Mouse (Mus musculus) hindbrain, embryonic 14.5 days (tissue): ENCODE measurements around the gene Slc9a2. TPM values are rescaled to one million over a fixed set of nuclear protein-coding genes. Genes with fewer than 3 reads are reported as not detected.

Source experiments
- ATAC-seq: fragments of 200-750 bp; cut with Nextera tagmentation; 2 replicates; pipeline ENCODE4 v1.8.0; 2017; ENCODE audit warnings: moderate number of reproducible peaks, mild to moderate bottlenecking, moderate TSS enrichment, moderate library complexity; ENCODE audit not compliant: low FRiP score
- DNase-seq: peaks from one replicate; pipeline ENCODE4 v3.0.0-alpha.2; 2015; ENCODE audit warnings: low spot score
- H3K27ac ChIP-seq: fragments of 300-500 bp; sonication (generic); 2 replicates; pipeline ENCODE4 v1.5.1; 2014; ENCODE audit warnings: mild to moderate bottlenecking, moderate library complexity
- H3K27me3 ChIP-seq: fragments of 300-500 bp; sonication (generic); 2 replicates; pipeline ENCODE4 v1.6.1; 2014; ENCODE audit warnings: mild to moderate bottlenecking, low read length, mixed read lengths; ENCODE audit not compliant: control insufficient read depth, insufficient read depth
- H3K36me3 ChIP-seq: fragments of 300-500 bp; sonication (generic); replicated peaks from 2 replicates; pipeline ENCODE4 v1.6.1; 2014; ENCODE audit not compliant: control insufficient read depth, insufficient read depth
- H3K4me1 ChIP-seq: fragments of 300-500 bp; sonication (generic); replicated peaks from 2 replicates; pipeline ENCODE4 v1.6.1; 2014; ENCODE audit warnings: antibody characterized with exemption, low read length, mixed read lengths; ENCODE audit not compliant: control insufficient read depth, insufficient read depth
- H3K4me2 ChIP-seq: fragments of 300-500 bp; sonication (generic); replicated peaks from 2 replicates; pipeline ENCODE4 v1.6.1; 2014; ENCODE audit warnings: mild to moderate bottlenecking, moderate library complexity
- H3K4me3 ChIP-seq: fragments of 300-500 bp; sonication (generic); replicated peaks from 2 replicates; pipeline ENCODE4 v1.5.1; 2014; ENCODE audit warnings: mild to moderate bottlenecking, low read length
- H3K9ac ChIP-seq: fragments of 300-500 bp; sonication (generic); 2 replicates; pipeline ENCODE4 v1.6.1; 2014
- H3K9me3 ChIP-seq: fragments of 300-500 bp; sonication (generic); 2 replicates; pipeline ENCODE4 v1.6.1; 2016; ENCODE audit warnings: low read length; ENCODE audit not compliant: control insufficient read depth
- WGBS: fragments of 180-500 bp; shearing (Covaris S2); extraction: QIAGEN DNeasy Blood & Tissue Kit; methylation state at CpG from one replicate; pipeline ENCODE4 v1.1.7; 2014; 5-methylcytosine and 5-hydroxymethylcytosine counted together
- polyA plus RNA-seq: library from polyadenylated mRNA; unstranded; fragments of >200 nt; fragmentation: Nextera tagmentation; extraction: Ambion mirVana; gene quantifications from 2 replicates; pipeline ENCODE4 v1.2.1, GENCODE M21; 2014

The Slc9a2 gene
- polyA plus RNA-seq: 0.12 and 0.18 TPM in 2 replicates

DNA sequence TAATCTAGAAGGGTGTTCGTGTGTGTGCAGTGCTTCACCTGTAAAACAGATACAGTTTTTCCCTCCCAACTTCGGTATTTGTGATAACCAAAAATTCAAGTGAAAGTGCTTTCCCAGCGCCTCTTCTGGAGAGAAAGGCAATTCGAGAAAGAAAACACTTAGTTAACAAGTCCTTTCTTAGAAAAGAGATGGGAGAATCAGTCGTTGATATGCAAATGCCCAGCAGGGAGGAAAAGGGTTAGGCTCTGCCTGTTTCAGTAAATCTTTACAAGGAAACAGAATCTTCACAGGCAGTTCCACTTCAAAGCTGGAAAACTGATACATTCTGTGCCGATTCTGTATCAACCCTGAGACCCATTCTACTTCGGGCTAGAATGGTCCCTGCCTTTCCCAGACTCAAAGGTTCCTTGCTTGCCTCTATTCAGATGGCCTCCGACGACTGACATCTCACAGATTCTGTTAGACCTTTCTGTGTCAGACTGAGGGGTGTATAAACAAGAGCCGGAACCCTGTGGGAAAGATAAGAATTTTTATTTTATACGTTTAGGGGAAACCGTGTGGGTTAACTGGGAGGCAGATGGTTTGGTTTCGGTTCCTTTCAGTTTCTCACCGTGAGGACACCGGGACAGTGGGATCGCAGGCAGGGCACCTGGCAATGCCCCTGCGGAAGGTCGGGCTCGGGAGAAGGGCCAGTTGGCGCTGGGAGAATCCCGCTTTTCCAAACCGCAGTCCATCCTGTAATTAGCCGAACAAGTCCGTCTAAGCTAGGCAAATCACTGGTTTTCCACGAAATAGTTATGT, at the start of gene Slc9a2:
Gene Slc9a2 (plus strand): TSS at position 508 of the 801 bp plus-strand sequence.
- H3K9ac ChIP-seq: peak within 1 kb of the TSS; percentile 55
- WGBS: 3% methylated on average over 25 of the region's 25 CpGs
- no peaks in the 10 kb centered on the region for H3K36me3 ChIP-seq
- no peaks in the 10 kb centered on the region for H3K9me3 ChIP-seq
- H3K27me3 ChIP-seq: peaks cover 62% of the 10 kb centered on the region
- peak within 1 kb of the TSS; percentile 66 for H3K4me3 ChIP-seq
- ATAC-seq: no peak
- no peak for DNase-seq
- peaks cover 15% of the 10 kb centered on the region; the same call in 1 of the 2 replicates for H3K4me1 ChIP-seq
- peak within 1 kb of the TSS; percentile 100 for H3K4me2 ChIP-seq
- no peak within 1 kb of the TSS for H3K27ac ChIP-seq

DNA sequence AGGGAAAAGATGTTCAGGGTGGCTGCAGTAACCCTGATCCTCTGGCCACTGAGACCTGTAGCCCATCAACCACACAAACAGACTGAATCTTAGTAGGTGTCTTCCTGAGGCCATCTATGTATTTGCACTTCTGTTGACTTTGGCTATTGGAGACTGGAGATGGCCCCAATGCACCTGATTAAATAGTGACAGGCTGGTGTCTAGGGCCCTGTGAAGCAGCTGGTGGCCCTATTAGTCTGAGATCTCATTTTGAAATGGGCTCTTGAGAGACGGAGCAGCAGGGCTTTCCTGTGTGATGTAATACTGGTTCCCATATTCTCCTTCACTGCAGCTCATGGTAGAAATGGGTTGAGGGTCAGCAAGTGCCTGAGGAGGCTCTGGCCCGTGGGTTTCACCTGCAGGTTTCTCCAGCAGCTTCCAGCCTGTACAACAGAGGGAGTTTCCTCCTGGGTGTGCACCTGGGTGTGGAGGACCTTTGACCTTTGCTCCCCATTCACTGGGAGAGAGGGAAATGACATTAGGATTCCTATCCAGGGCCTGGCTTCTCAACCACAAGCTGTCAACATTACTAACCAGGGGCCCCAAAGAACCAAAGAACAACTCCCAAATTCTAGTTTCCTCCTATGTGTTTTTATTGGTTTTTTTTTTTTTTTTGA, 47.8 kb upstream of the Slc9a2 start:
- Histone ChIP-seq H3K9ac (no peak overlapping the region), H3K9me3 (no peaks in the 10 kb centered on the region), H3K4me1 (no peaks in the 10 kb centered on the region), H3K27me3 (no peaks in the 10 kb centered on the region), H3K4me3 (no peak overlapping the region), H3K27ac (no peak overlapping the region), H3K36me3 (no peaks in the 10 kb centered on the region), H3K4me2 (no peak overlapping the region)
- ATAC-seq (no peak), DNase-seq (no peak)
- 47% methylated on average over 2 of the region's 2 CpGs for WGBS

DNA sequence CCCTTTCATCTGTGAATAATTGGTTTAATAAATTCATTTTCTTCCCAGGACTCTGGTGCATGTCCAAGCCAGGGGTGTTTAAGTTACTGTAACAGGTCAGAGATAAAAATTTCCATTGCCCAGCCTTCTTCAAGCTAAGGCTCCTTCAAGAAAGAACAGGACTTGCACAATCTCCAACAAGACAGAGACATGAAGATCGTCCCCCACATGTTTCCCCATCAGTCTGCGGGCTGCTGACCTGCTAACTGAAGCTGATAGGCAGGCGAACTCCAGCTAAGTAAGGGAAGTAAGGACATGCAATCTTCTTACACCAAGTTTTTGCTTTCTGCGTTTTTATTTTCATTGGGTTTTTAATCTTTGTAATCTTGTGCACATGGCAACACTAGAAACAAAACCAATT, 45.8 kb upstream of the Slc9a2 start:
- Histone ChIP-seq H3K9ac (no peak overlapping the region), H3K27me3 (no peaks in the 10 kb centered on the region), H3K36me3 (no peaks in the 10 kb centered on the region), H3K27ac (no peak overlapping the region), H3K9me3 (no peaks in the 10 kb centered on the region), H3K4me2 (no peak overlapping the region), H3K4me1 (no peaks in the 10 kb centered on the region), H3K4me3 (no peak overlapping the region)
- ATAC-seq (no peak), DNase-seq (no peak)
- 57% methylated on average over 4 of the region's 4 CpGs for WGBS

DNA sequence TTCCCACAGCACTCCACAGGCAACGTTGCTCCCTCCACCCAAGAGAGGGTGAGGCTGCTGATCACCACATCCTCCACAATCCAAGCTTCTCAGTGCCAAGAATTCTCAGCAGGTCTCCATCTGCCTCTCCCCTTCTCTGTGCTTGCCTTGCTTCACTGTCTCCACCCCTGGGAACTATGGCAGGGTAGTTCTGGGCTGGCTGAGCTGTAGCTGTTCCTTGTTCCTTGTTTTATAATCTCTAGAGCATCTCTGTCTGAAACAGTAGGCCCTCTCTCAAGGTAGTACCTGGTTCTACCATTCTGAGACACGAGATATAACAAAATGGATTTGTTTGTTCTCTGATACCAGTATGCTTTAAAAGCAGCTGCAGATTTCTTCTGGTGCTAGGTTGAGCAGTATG, 32.1 kb upstream of the Slc9a2 start:
- no peaks in the 10 kb centered on the region for H3K4me1 ChIP-seq
- no peaks in the 10 kb centered on the region for H3K36me3 ChIP-seq
- 80% methylated on average over 2 of the region's 2 CpGs for WGBS
- H3K9me3 ChIP-seq: no peaks in the 10 kb centered on the region
- no peak overlapping the region for H3K4me2 ChIP-seq
- no peak overlapping the region for H3K9ac ChIP-seq
- DNase-seq: no peak
- no peak for ATAC-seq
- no peak overlapping the region for H3K4me3 ChIP-seq
- no peak overlapping the region for H3K27ac ChIP-seq
- no peaks in the 10 kb centered on the region for H3K27me3 ChIP-seq

DNA sequence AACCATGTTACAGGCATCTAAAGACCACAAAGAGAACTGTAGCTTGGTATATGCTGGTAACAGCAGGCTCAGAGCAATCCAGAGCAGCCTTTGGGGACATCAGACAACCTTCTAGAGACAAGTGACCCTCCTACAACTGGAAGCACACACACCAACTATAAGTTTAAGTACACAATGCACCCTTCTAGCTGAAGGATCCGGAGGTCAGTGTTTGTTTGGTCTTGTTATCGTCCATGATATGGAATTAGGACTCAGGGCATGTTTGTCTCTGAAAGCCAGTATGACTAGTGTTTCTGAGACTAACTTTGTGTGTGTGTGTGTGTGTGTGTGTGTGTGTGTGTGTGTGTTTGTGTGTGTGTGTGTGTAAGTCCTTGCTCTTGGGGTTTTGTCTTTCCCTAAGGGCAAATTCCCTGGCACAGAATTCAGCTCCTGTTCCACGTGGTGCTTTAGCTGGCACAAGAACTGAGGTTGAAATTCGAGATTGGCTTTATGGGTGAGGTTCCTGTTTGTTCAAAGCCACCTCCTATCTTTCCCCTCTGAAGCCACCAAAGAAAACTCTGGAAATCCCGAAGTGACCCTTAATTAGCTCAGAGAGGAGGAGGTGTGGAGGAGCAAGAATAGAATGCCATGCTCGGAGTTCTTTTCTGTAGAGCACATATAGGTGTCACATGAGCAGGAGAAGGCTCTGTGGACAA, 29.4 kb upstream of the Slc9a2 start:
- Histone ChIP-seq H3K9ac (no peak overlapping the region), H3K27ac (no peak overlapping the region), H3K36me3 (no peaks in the 10 kb centered on the region), H3K27me3 (no peaks in the 10 kb centered on the region), H3K4me1 (no peaks in the 10 kb centered on the region), H3K9me3 (no peaks in the 10 kb centered on the region), H3K4me2 (no peak overlapping the region), H3K4me3 (no peak overlapping the region)
- no peak for ATAC-seq
- no peak for DNase-seq
- 79% methylated on average over 6 of the region's 6 CpGs for WGBS

DNA sequence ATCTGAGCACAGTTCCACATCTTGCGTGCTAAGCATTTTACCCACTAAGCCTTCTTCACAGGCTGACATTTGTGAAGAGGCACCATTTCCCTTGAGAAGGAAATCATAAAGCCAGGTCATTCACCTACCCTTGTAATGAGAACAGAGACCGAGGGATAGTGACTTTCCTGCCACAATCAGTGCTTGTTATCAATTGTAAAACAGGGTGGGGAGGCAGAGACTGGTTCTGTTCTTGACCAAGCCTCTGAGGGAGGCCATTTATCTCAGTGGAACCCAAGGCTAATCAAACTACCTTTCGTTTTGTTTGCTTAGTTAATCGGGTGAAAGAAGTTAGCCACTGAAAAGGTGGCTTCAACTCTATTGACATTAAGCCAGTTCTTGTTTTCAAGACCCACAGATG, 23.3 kb upstream of the Slc9a2 start:
- DNase-seq (no peak), ATAC-seq (no peak)
- Histone ChIP-seq H3K9ac (no peak overlapping the region), H3K36me3 (no peaks in the 10 kb centered on the region), H3K27me3 (no peaks in the 10 kb centered on the region), H3K4me1 (no peaks in the 10 kb centered on the region), H3K4me2 (no peak overlapping the region), H3K9me3 (no peaks in the 10 kb centered on the region), H3K27ac (no peak overlapping the region), H3K4me3 (no peak overlapping the region)
- WGBS: 81% methylated on average over 4 of the region's 4 CpGs

DNA sequence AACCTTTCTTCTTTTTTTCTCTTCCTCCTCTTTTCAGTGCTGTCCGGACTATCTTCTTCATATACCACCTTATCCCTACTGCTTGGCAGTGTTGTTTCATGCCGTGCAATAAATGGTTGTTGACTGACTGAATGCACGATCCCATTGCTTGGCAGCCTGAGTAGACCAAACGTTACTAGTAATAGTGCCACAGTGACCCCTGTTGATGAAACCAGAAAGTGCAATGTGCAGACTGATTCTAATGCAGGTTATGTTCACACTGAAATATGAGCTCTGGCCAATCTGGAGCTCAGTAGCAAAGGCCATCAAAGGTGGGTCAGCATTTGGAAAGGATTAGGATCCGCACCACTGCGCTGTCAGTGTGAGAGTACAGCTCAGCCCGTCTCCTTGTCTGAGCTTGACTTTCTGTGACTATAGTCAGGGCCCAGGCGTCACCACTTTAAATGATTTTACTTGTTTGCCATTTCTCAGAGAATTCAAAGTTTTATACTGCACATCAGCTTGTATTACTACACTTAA, 22.3 kb upstream of the Slc9a2 start:
- Histone ChIP-seq H3K9me3 (no peaks in the 10 kb centered on the region), H3K27ac (no peak overlapping the region), H3K4me2 (no peak overlapping the region), H3K4me1 (no peaks in the 10 kb centered on the region), H3K36me3 (no peaks in the 10 kb centered on the region), H3K9ac (no peak overlapping the region), H3K4me3 (no peak overlapping the region), H3K27me3 (no peaks in the 10 kb centered on the region)
- peak; percentile 72 for DNase-seq
- WGBS: 51% methylated on average over 8 of the region's 8 CpGs
- ATAC-seq: no peak

DNA sequence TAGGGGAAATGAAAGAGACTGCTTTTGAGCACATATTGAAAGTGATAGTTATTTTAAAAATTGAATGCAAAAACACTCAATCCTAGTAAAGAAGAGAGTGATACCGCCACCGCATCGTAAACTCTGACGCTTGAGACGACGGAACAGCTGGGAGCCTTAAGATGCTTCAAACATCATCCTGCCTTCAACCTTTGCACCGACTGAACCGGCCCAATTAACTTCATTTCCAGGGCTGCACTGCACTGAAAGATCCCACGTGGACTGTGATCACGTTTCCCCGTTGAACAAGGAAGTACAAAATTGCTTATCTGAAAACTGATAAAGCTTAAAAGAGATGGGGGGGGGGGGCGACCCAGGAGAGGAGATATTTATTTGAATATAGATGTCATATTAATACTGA, 21.4 kb upstream of the Slc9a2 start:
- Histone ChIP-seq H3K9me3 (no peaks in the 10 kb centered on the region), H3K27me3 (no peaks in the 10 kb centered on the region), H3K27ac (no peak overlapping the region), H3K4me1 (no peaks in the 10 kb centered on the region), H3K4me3 (no peak overlapping the region), H3K36me3 (no peaks in the 10 kb centered on the region), H3K4me2 (no peak overlapping the region), H3K9ac (no peak overlapping the region)
- DNase-seq (no peak), ATAC-seq (no peak)
- 71% methylated on average over 12 of the region's 12 CpGs for WGBS

DNA sequence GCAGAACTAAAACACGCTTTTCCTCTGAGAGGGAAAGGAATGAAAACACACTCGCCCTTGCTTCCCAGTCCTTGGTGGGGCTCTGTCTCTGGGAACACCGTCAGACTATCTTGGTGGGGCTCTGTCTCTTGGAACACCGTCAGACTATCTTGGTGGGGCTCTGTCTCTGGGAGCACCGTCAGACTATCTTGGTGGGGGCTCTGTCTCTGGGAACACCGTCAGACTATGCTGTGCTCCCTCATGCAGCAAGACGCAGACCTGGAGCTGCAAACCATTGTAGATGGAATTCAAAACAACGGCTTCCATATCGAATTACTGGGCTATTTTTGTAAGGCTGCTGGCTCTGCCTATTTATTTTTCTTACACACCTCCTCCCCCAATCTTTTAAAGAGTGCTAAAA, 20.9 kb upstream of the Slc9a2 start:
- WGBS: 72% methylated on average over 9 of the region's 9 CpGs
- DNase-seq: no peak

More for the DNA sequence above, 20.9 kb upstream of the Slc9a2 start:
- Histone ChIP-seq H3K4me1 (no peaks in the 10 kb centered on the region), H3K9ac (no peak overlapping the region), H3K27ac (no peak overlapping the region), H3K4me2 (no peak overlapping the region), H3K27me3 (no peaks in the 10 kb centered on the region), H3K36me3 (no peaks in the 10 kb centered on the region), H3K9me3 (no peaks in the 10 kb centered on the region), H3K4me3 (no peak overlapping the region)
- no peak for ATAC-seq
